In genomic region chr1:119409599-119410168, GRCm38 (mm10) we compare ENCODE assay signal across 18 mouse cellular contexts. TPM values are rescaled to one million over a fixed set of nuclear protein-coding genes. Genes with fewer than 3 reads are reported as not detected.
DNase-seq lines count a peak whose midpoint lies in the region; ATAC-seq and TF ChIP-seq lines count a peak whose summit lies in the region.
"Had no signal": no experiment of that assay in that cellular context is flagged by ENCODE, and none has a peak within 500 bp of the region (broad histone marks: within the 10 kb centered on the region; RNA-seq: fewer than 3 reads in every experiment).

No protein-coding gene starts in this region.

- no peak overlapping the region for H3K4me2 ChIP-seq in embryonic facial prominence, embryonic 14.5 days (ENCODE audit: low read depth, low read length)
- H3K4me2 ChIP-seq in lung, embryonic 14.5 days, result no peak overlapping the region
- no peak overlapping the region for H3K4me2 ChIP-seq in forebrain, postnatal 0 days (ENCODE audit: low read depth)
- H3K4me2 ChIP-seq: heart, embryonic 13.5 days had no signal

- no peak for TF ChIP-seq POLR2A in lung, adult 2 months (IDR thresholded peaks at IDR 0.05; ENCODE audit: borderline replicate concordance, extremely low read depth, low read depth, low read length)

- H3K4me3 ChIP-seq in embryonic facial prominence, embryonic 14.5 days (ENCODE audit: low read depth, low read length), result no peak overlapping the region
- no peak overlapping the region for H3K4me3 ChIP-seq in embryonic facial prominence, embryonic 10.5 days
- no peak overlapping the region for H3K4me3 ChIP-seq in lung, embryonic 14.5 days (ENCODE audit: low read depth, low read length)
- no peak overlapping the region for H3K4me3 ChIP-seq in lung, adult 2 months (replicated peaks; ENCODE audit: extremely low read depth, low read depth, low read length)
- no peak overlapping the region for H3K4me3 ChIP-seq in forebrain, postnatal 0 days (ENCODE audit: low read depth, low read length)
- H3K4me3 ChIP-seq: heart, embryonic 13.5 days; layer of hippocampus, adult 2 months; left cerebral cortex, adult 2 months had no signal

- WGBS in embryonic facial prominence, embryonic 14.5 days, result 47% methylated on average over 5 of the region's 5 CpGs
- 59% methylated on average over 5 of the region's 5 CpGs for WGBS in embryonic facial prominence, embryonic 10.5 days
- 27% methylated on average over 5 of the region's 5 CpGs for WGBS in lung, embryonic 14.5 days
- WGBS in lung, adult 2 months, result 44% methylated on average over 5 of the region's 5 CpGs
- 39% methylated on average over 5 of the region's 5 CpGs for WGBS in forebrain, postnatal 0 days

- no peaks in the 10 kb centered on the region for H3K27me3 ChIP-seq in embryonic facial prominence, embryonic 14.5 days (replicated peaks; ENCODE audit: control insufficient read depth, insufficient read depth, low read length)
- H3K27me3 ChIP-seq in embryonic facial prominence, embryonic 10.5 days (replicated peaks; ENCODE audit: low read depth, poor library complexity, severe bottlenecking), result peaks cover 18% of the 10 kb centered on the region
- H3K27me3 ChIP-seq in lung, embryonic 14.5 days (ENCODE audit: insufficient read depth, low read length), result no peaks in the 10 kb centered on the region
- no peaks in the 10 kb centered on the region for H3K27me3 ChIP-seq in forebrain, postnatal 0 days (ENCODE audit: insufficient read depth, low read length)

- no peak overlapping the region for H3K27ac ChIP-seq in embryonic facial prominence, embryonic 14.5 days (replicated peaks; ENCODE audit: low read depth, low read length)
- no peak overlapping the region for H3K27ac ChIP-seq in embryonic facial prominence, embryonic 10.5 days (replicated peaks)
- no peak overlapping the region for H3K27ac ChIP-seq in lung, embryonic 14.5 days (ENCODE audit: low read depth)
- no peak overlapping the region for H3K27ac ChIP-seq in forebrain, postnatal 0 days (ENCODE audit: low read depth, low read length)
- H3K27ac ChIP-seq: heart, embryonic 13.5 days; layer of hippocampus, adult 2 months; left cerebral cortex, adult 2 months had no signal

- no peaks in the 10 kb centered on the region for H3K36me3 ChIP-seq in embryonic facial prominence, embryonic 14.5 days (ENCODE audit: control insufficient read depth, insufficient read depth, low read length)
- H3K36me3 ChIP-seq in embryonic facial prominence, embryonic 10.5 days (replicated peaks), result no peaks in the 10 kb centered on the region
- no peaks in the 10 kb centered on the region for H3K36me3 ChIP-seq in lung, embryonic 14.5 days (ENCODE audit: insufficient read depth)
- no peaks in the 10 kb centered on the region for H3K36me3 ChIP-seq in forebrain, postnatal 0 days (ENCODE audit: insufficient read depth)
- H3K36me3 ChIP-seq: heart, embryonic 13.5 days had no signal

- TF ChIP-seq CTCF in lung, embryonic 14.5 days (IDR thresholded peaks at IDR 0.05; ENCODE audit: low read depth), result no peak
- TF ChIP-seq CTCF in lung, adult 2 months (IDR thresholded peaks at IDR 0.05; ENCODE audit: insufficient read depth, low read length), result no peak
- TF ChIP-seq CTCF in forebrain, postnatal 0 days (IDR thresholded peaks at IDR 0.05; ENCODE audit: low read depth), result no peak

- DNase-seq in embryonic facial prominence, embryonic 14.5 days (ENCODE audit: low spot score), result peak; percentile 26
- DNase-seq in embryonic facial prominence, embryonic 10.5 days (ENCODE audit: low spot score), result no peak
- no peak for DNase-seq in lung, embryonic 14.5 days
- DNase-seq in lung, adult 2 months, result no peak
- peak; percentile 39 for DNase-seq in 3T3-L1 (ENCODE audit: low read depth, low spot score)
- no peak for DNase-seq in forebrain, postnatal 0 days
- no peak for DNase-seq in urinary bladder, adult 2 months (ENCODE audit: low spot score)
- DNase-seq: gastrocnemius, postnatal 36 days; kidney, adult 9 months; liver had no signal

- H3K9me3 ChIP-seq in embryonic facial prominence, embryonic 14.5 days (ENCODE audit: control insufficient read depth, low read length), result no peaks in the 10 kb centered on the region
- H3K9me3 ChIP-seq in embryonic facial prominence, embryonic 10.5 days, result no peaks in the 10 kb centered on the region
- H3K9me3 ChIP-seq in lung, embryonic 14.5 days (ENCODE audit: low read depth, low read length), result no peaks in the 10 kb centered on the region
- no peaks in the 10 kb centered on the region for H3K9me3 ChIP-seq in forebrain, postnatal 0 days (ENCODE audit: low read length)
- H3K9me3 ChIP-seq: heart, embryonic 13.5 days had no signal

- H3K9ac ChIP-seq in embryonic facial prominence, embryonic 14.5 days (ENCODE audit: low read depth, low read length), result no peak overlapping the region
- H3K9ac ChIP-seq in lung, embryonic 14.5 days, result no peak overlapping the region
- H3K9ac ChIP-seq in forebrain, postnatal 0 days, result no peak overlapping the region
- H3K9ac ChIP-seq: heart, embryonic 13.5 days had no signal

- ATAC-seq in embryonic facial prominence, embryonic 14.5 days (ENCODE audit: low read depth), result peak; percentile 10; the same call in 1 of the 2 replicates
- 0 out of 2 replicates have a peak, but pooled peaks have one; percentile 33 for ATAC-seq in lung, embryonic 14.5 days (ENCODE audit: insufficient read depth)
- ATAC-seq in forebrain, postnatal 0 days, result peak; percentile 47; the same call in 1 of the 2 replicates
- ATAC-seq in inflammation-experienced regulatory T-cells, adult 6 months, result no peak
- ATAC-seq: activated CD4-positive, CD25-positive, alpha-beta regulatory T cell, adult 4 months; CD4-positive, CD25-positive, alpha-beta regulatory T cell, adult 4 months had no signal

- H3K4me1 ChIP-seq in embryonic facial prominence, embryonic 14.5 days (ENCODE audit: control insufficient read depth, insufficient read depth, low read length), result peaks cover 3% of the 10 kb centered on the region; the same call in 1 of the 2 replicates
- peaks cover 5% of the 10 kb centered on the region for H3K4me1 ChIP-seq in embryonic facial prominence, embryonic 10.5 days
- no peaks in the 10 kb centered on the region for H3K4me1 ChIP-seq in lung, embryonic 14.5 days (ENCODE audit: insufficient read depth)
- no peaks in the 10 kb centered on the region for H3K4me1 ChIP-seq in lung, adult 2 months (ENCODE audit: control insufficient read depth, insufficient read depth, low read length)
- H3K4me1 ChIP-seq in forebrain, postnatal 0 days (ENCODE audit: insufficient read depth), result no peaks in the 10 kb centered on the region

RNA-seq across cellular contexts. Expression of gene Inhbb, which starts 12.4 kb away (rescaled TPM):
- polyA plus RNA-seq in embryonic facial prominence, embryonic 14.5 days (2014; fragmentation: Nextera tagmentation; extraction: Ambion mirVana), result 1.3 TPM in 2 replicates
- polyA plus RNA-seq in embryonic facial prominence, embryonic 10.5 days (2016; fragmentation: Nextera tagmentation; extraction: Ambion mirVana), result 0.10 and 0.24 TPM in 2 replicates
- 0.13 and 0.20 TPM in 2 replicates for polyA plus RNA-seq in lung, embryonic 14.5 days (2014; fragmentation: Nextera tagmentation; extraction: Ambion mirVana)
- 6.8 and 11.0 TPM in 2 replicates for polyA plus RNA-seq in lung, adult 2 months (2012; rRNA removed)
- 5.8 and 6.0 TPM in 2 replicates for total RNA-seq in forebrain, postnatal 0 days (2014; rRNA removed)
- polyA plus RNA-seq in forebrain, postnatal 0 days (2015; fragmentation: Nextera tagmentation; extraction: Ambion mirVana), result 4.1 and 4.2 TPM in 2 replicates
- 4.3 and 5.1 TPM in 2 replicates for polyA plus RNA-seq in urinary bladder, adult 2 months (2012; rRNA removed)
- not detected for polyA plus RNA-seq in inflammation-experienced regulatory T-cells, adult 6 months (2017; shearing (Covaris generic))
- total RNA-seq: hematopoietic stem cell, adult 5-6 weeks; monocyte, adult 5-6 weeks had no signal
- polyA plus RNA-seq: activated CD4-positive, CD25-positive, alpha-beta regulatory T cell, adult 4 months; CD4-positive, CD25-positive, alpha-beta regulatory T cell, adult 4 months had no signal

Comparison
In these comparisons a context has a peak if more than half of its experiments do, and no peak if none do; other contexts are left out.
1. DNase-seq: peak in embryonic facial prominence, embryonic 14.5 days (single experiment) and 3T3-L1 (single experiment); none in embryonic facial prominence, embryonic 10.5 days (single experiment), lung, embryonic 14.5 days (single experiment), lung, adult 2 months (single experiment), forebrain, postnatal 0 days (single experiment) and urinary bladder, adult 2 months (single experiment).